Mouse (Mus musculus) CD8-positive naive resting alpha-beta T cell, adult 2 months (primary cell): ENCODE data around the gene Vwa5a.

Experiments used
- DNase-seq, 2 experiments: peaks; one replicate each; pipeline ENCODE4 v3.0.0; 2022; ENCODE audit warnings: low read depth in 2 of 2, low spot score in 2 of 2

Vwa5a gene

DNA sequence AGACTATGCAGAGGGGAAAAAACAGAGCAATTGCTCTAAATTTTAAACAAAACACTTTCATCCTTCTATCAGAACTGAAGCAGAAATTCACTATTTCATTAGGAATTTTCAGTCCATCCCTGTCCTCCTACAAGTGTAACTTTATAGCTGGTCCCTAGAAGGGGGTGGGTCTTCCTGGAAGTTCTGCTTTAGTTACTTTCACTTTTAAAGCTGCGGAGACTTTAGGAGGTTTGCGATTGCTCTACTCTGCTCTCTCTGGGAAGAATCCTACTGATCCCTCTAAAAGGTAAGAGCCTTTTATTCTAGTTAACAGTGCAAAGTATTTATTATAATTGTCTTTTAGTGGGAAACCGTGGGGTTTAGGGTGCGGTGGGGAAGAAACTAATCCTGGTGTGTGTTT, at the start of gene Vwa5a:
Gene Vwa5a, plus strand, starts transcription at position 167 of the 400 bp plus-strand sequence.
- no peak for DNase-seq

DNA sequence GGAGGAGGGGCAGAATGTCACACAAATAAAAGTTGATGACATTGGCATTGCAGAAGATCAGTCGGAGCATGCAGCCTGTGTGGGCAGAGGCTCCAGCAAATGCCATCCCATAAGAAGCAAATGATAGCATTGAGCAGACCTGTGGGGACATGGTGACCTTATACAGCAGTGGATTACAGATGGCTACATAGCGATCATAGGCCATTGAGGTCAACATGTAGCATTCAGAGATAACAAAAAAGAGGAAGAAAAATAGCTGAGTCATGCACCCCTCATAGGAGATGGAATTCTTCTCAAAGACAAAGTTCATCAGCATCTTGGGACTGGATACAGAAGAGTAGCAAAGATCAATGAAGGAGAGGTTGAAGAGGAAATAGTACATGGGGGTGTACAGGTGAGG, 45.2 kb upstream of the Vwa5a start:
- no peak for DNase-seq

DNA sequence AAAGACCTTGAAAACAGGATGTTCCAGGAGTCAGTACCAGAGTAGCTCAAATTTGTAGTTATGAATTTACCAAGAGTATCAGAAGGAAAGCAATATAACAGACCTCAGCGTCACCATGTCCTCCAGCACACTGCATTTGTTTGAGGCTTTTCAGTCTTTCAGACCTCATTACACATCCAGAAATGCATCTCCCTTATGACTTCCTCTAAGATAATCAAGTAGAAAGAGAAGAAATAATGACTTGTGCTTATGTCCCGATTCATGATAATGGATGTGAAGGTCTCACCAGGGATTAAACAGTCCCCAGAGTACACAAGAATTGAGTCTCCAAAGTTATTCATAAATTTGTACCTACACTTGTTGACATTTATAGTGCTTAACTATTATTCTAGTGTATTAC, 43.6 kb upstream of the Vwa5a start, which contains the start of gene Olfr918:
Gene Olfr918, minus strand, starts transcription at position 101 of the 400 bp plus-strand sequence.
- no peak for DNase-seq

DNA sequence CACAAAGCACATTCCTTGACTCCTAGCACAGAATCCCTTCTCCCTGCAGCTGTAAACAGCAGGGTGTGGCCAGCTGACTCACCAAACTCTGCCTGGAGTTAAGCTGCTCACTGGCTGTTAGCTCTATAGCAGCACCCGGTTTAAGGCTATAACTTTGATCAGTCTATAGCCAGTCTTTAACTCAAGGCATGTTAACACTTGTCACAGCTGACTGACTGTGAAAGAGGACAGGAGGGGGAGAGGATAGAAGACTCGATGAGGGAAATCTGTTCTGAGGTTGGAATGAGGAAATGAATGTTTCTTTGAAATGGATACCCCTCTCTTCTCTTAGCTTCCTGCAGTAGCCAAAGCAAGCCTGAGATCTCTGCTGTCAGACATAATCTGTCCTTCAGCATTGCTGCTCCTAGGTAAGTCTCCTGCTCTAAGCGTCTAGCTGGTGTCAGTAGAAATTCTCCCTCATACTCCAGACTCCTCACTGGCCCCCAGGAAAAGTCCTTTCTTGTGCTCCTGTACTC, 916 bp downstream of the Vwa5a start:
- no peak for DNase-seq

DNA sequence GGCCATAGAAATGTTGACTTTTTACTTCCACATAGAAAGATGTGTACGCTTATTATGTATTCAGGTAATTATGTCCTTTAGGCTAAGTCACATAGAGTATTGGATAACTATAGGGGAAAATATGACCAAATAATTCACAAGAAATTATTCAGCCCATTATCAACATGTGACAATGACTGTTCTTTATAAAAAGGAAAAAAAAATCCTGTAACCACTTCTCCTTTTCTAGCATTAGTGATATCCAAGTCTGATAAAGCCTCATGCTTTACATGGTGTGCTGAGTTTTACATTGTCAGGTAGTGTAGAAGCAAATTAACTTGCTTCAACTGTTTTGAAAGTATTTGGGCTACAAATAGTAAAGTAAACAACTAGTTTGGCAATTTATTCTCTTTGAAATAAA, 6.0 kb downstream of the Vwa5a start:
- DNase-seq: no peak

DNA sequence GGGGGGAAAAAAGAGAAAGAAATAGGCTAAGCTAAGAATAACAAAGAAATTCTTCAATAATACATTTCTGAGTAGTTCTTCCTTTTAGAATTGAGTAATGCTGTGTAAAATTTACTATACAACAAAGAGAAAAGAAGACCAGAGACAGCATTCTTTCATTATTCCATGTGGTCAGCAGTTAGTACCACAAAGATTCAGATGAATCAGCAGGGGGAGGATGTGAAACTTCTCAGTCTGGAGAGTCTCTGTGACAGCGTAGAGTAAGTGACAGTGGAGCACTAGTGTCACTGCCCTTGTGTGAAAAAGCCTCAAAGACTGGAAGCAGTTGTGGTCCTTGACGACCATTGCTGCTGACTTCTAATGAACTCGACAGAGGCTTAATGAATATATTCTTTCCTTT, 10.2 kb downstream of the Vwa5a start:
- no peak for DNase-seq

DNA sequence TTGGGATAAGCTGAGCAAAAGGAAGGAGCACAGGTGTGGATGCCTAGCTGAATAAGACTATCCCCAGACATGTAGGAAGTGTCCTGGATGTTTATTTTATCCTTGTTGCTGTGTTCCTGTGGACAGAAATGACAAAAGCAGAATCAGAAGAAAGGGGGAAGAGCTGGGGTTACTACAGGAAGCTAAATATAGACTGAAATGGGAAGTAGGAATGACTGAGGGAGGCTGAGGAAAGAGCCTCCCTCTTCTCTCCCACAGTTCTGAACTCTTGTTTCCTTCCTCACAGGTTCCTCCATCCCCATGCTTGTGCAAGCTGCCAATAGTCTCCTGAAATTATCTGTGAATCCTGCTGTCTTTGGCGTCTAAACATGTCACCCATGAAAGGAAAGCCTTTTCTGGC, 23.3 kb downstream of the Vwa5a start:
- no peak for DNase-seq

DNA sequence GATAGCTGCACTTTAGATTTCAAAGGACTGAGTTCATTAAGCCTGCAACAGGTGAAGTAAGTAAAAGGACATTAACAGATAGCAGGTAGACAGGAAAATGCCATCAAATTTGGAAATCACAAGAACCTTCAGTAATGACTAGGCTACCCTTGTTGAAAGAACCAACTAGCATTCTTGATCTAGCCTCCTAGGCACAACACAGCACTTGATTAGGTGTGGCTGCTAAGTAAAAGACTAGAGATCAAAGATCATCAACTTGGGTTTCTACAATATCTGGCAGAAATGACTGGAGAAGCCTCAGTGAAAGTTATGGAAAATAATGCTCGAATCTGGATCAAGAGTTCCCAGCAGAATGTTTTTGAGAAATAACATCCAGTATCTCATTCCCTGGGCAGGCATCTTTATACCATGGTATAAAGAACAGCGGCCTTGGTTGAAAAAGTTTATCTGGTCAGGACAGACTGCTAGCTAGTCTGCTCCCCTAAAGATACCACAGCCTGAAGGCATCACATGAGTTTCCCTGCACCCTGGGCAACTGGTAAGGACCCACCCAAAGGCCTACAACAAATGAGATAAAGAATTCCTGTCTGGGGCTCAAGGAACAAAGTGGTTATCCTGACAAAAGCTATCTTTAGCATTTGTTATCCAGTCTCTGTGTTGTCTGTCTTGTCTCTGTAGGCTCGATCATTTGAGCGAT, 26.7 kb downstream of the Vwa5a start:
- no peak for DNase-seq

DNA sequence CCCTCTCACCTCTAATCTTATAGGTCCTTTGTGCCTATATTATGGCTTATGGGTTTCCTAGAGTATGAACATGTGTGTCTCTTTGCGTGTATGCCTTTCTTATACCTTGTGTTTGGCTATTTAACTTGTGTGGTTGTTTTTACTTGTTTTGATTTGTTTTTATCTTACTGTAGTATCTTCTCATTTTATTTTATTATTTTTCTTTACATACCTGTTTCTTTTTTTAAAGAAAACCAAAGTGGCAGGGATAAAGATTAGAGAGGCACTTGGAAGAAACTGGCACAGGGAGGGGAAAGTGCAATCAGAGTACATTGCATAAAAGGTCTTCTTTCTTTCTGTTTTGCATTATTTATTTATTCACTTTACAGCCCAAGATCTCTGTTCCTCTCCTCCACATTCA, 33.9 kb downstream of the Vwa5a start, which contains the start of gene Olfr920:
Gene Olfr920, plus strand, starts transcription at position 301 of the 400 bp plus-strand sequence.
- no peak for DNase-seq

DNA sequence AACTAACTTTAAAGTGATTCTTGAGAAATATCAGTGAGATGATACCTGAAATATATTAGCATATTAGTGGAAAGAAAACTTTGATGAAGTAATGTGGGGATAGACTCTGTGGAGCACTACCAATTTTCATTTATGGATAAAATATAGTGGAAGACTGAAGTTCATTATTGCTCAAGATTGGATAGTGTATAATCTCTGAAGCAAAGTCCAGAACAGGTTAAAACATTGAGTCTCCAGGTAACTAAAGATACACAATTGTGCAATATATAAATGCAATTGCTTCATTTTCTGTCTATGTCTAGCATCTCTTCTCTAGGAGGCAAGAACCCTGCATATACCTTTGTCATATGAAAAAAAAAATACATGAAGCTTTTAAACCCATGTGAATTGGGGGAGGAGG, 54.7 kb downstream of the Vwa5a start, which contains the start of gene Olfr921:
Gene Olfr921, plus strand, starts transcription at position 301 of the 400 bp plus-strand sequence.
- no peak for DNase-seq

DNA sequence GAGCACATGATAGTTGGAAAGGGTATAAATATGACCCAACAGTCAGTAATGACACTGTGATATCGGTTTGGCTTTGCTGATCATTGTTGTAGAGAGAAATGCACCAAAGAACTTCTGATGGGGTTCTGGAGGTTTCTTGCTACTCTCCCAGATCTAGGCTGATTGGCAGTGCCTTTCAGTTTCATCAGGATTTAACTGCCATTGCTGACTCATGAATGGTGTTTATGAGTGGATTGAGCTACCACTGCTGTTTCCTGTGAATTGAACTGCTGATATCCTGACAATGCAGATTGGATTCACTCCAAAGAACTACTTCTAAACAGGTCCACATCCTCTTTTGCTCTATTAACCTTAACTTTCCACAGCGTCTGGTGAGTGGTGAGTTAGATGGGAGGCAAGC, 74.6 kb downstream of the Vwa5a start:
- no peak for DNase-seq
